Mouse (Mus musculus) olfactory bulb, adult 2 months (tissue): ENCODE results near the gene Nrgn.

ENCODE experiments used
- CTCF ChIP-seq: fragments of 200-500 bp; IDR thresholded peaks from 2 replicates; pipeline ENCODE4 v1.5.1; 2012; ENCODE audit warnings: low read depth, mild to moderate bottlenecking, low read length, moderate library complexity; ENCODE audit not compliant: insufficient read depth
- POLR2A ChIP-seq: fragments of 200-500 bp; IDR thresholded peaks from 2 replicates; pipeline ENCODE4 v1.6.1; 2012; ENCODE audit warnings: mild to moderate bottlenecking, low read depth, low read length, moderate library complexity; ENCODE audit not compliant: insufficient read depth

DNA sequence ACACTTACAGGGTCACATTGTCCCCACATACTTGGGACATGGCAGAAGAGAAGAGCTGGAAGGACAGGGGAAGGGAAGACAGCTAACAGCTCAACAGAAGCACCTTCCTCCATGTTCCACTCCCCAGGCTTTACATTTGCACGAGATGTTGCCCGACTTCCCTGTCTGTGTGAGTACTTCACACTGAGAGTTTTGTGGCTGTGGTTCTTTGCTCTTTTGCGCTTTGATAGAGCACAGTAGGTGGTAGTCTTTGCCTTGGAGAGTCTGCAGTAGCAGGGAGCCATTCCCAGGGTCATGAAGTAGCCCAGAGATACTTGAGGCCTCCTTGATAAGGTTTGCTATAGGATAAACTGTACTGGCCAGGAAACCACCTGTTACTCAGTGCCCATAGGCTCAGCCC, 52.5 kb downstream of the Nrgn start:
- no peak for TF ChIP-seq CTCF
- TF ChIP-seq POLR2A, result no peak
